Mouse (Mus musculus) neural tube, embryonic 14.5 days (tissue): ENCODE data around the gene Gm14085. TPM values are rescaled to one million over a fixed set of nuclear protein-coding genes. Genes with fewer than 3 reads are reported as not detected.
"Not testable (repeated sequence)": the region's sequence is repeated elsewhere in the genome, so short reads cannot be mapped to it uniquely, and the experiment has no call there.

ENCODE experiments used
- ATAC-seq: fragments of 200-750 bp; cut with Nextera tagmentation; 2 replicates; pipeline ENCODE4 v1.8.0; 2017; ENCODE audit warnings: low read depth, mild to moderate bottlenecking, moderate TSS enrichment, moderate library complexity
- H3K27ac ChIP-seq: fragments of 300-500 bp; sonication (generic); 2 replicates; pipeline ENCODE4 v1.5.1; 2014; ENCODE audit warnings: low read depth, mild to moderate bottlenecking, control low read depth, low read length, moderate library complexity, mixed read lengths
- H3K27me3 ChIP-seq: fragments of 300-500 bp; sonication (generic); 2 replicates; pipeline ENCODE4 v1.6.1; 2014; ENCODE audit warnings: low read length; ENCODE audit not compliant: control insufficient read depth, insufficient read depth
- H3K36me3 ChIP-seq: fragments of 300-500 bp; sonication (generic); 2 replicates; pipeline ENCODE4 v1.6.1; 2014; ENCODE audit warnings: low read length, mixed read lengths; ENCODE audit not compliant: control insufficient read depth, insufficient read depth
- H3K4me1 ChIP-seq: fragments of 300-500 bp; sonication (generic); 2 replicates; pipeline ENCODE4 v1.6.1; 2014; ENCODE audit warnings: low read length; ENCODE audit not compliant: control insufficient read depth, insufficient read depth
- H3K4me2 ChIP-seq: fragments of 300-500 bp; sonication (generic); 2 replicates; pipeline ENCODE4 v1.6.1; 2014; ENCODE audit warnings: mild to moderate bottlenecking, low read depth, low read length, control low read depth
- H3K4me3 ChIP-seq: fragments of 300-500 bp; sonication (generic); 2 replicates; pipeline ENCODE4 v1.5.1; 2014; ENCODE audit warnings: low read depth, low read length, control low read depth, mixed read lengths
- H3K9ac ChIP-seq: fragments of 300-500 bp; sonication (generic); replicated peaks from 2 replicates; pipeline ENCODE4 v1.6.1; 2014; ENCODE audit warnings: low read depth, mild to moderate bottlenecking, control low read depth, low read length, mixed read lengths
- H3K9me3 ChIP-seq: fragments of 300-500 bp; sonication (generic); 2 replicates; pipeline ENCODE4 v1.6.1; 2016; ENCODE audit warnings: low read length; ENCODE audit not compliant: control insufficient read depth
- WGBS: fragments of 180-500 bp; shearing (Covaris S2); extraction: QIAGEN DNeasy Blood & Tissue Kit; methylation state at CpG from one replicate; pipeline ENCODE4 v1.1.7; 2014; 5-methylcytosine and 5-hydroxymethylcytosine counted together
- polyA plus RNA-seq: library from polyadenylated mRNA; unstranded; fragments of >200 nt; fragmentation: Nextera tagmentation; extraction: Ambion mirVana; gene quantifications from 2 replicates; pipeline ENCODE4 v1.2.1, GENCODE M21; 2014

Gene Gm14085
- polyA plus RNA-seq, 1 experiment from 2014 or later = not detected

DNA sequence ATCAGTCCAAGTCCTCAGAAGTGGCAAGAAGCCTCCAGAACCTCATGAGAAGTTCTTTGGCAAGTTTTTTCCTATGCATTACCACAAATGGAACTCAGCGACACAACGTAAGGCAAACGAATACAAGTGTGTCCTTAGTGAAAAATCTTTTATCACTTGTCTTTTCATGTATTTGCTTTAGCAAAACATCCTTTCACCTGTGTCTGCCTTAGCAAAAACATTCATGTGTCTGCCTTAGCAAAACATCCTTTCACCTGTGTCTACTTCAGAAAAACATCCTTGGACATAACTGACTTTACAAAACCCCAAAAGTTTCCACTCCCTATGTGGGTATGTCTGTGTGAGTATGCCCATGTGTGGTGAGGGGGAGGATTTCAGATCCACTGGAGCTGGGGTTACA is 15.5 kb upstream of the Gm14085 start:
- no peaks in the 10 kb centered on the region for H3K9me3 ChIP-seq
- no peaks in the 10 kb centered on the region for H3K36me3 ChIP-seq
- no peak overlapping the region for H3K4me3 ChIP-seq
- H3K27ac ChIP-seq = no peak overlapping the region
- no peak overlapping the region for H3K9ac ChIP-seq
- WGBS = 98% methylated on average over 3 of the region's 3 CpGs
- H3K4me1 ChIP-seq = peaks cover 5% of the 10 kb centered on the region; the same call in 1 of the 2 replicates
- no peak for ATAC-seq
- no peaks in the 10 kb centered on the region for H3K27me3 ChIP-seq
- no peak overlapping the region for H3K4me2 ChIP-seq

DNA sequence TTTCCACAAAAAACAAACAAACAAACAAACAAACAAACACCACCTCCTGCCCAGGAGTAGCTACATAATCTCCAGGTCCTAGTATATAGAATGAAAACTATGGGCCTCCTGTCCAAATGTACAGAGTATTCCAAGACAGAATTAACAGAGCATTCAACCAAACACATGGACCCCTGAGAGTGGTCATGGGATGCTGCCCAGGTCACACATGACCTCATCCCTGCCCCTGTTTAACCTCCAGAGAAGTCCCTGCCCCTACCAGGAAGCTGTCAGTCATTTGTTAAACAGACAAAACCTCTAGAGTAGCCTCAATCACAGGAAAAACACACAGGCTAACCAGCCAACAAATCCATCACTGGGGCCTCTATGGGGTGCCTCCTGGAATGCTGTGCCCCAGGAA is 8.2 kb upstream of the Gm14085 start:
- no peaks in the 10 kb centered on the region for H3K27me3 ChIP-seq
- no peak overlapping the region for H3K9ac ChIP-seq
- no peaks in the 10 kb centered on the region for H3K36me3 ChIP-seq
- no peak for ATAC-seq
- H3K4me2 ChIP-seq = no peak overlapping the region
- no peak overlapping the region for H3K27ac ChIP-seq
- no peak overlapping the region for H3K4me3 ChIP-seq
- H3K4me1 ChIP-seq = no peaks in the 10 kb centered on the region
- no peaks in the 10 kb centered on the region for H3K9me3 ChIP-seq

DNA sequence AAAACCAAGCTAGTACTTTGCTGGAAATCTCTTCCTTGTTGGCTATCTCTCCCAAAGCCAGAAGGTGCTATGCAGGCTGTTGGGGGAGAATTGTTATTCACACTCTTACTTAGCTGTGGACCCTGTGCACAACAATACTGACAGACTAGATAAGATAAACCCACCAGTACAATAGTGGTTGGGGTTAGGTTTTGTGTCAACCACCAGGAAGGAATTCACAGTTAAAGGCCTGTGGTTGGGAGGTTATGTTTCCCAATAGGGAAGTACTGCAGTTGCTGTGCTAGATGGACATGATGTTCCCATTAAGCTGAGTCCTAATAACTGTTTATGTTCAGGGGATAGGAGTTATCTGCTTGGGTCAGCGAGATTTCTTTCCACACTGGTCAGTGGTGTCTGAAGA is 954 bp upstream of the Gm14085 start:
- 75% methylated on average over 1 of the region's 1 CpGs for WGBS
- H3K4me1 ChIP-seq, H3K36me3 ChIP-seq, H3K9ac ChIP-seq, H3K9me3 ChIP-seq, H3K4me2 ChIP-seq, H3K27me3 ChIP-seq, H3K27ac ChIP-seq, H3K4me3 ChIP-seq, ATAC-seq: not testable (repeated sequence)

DNA sequence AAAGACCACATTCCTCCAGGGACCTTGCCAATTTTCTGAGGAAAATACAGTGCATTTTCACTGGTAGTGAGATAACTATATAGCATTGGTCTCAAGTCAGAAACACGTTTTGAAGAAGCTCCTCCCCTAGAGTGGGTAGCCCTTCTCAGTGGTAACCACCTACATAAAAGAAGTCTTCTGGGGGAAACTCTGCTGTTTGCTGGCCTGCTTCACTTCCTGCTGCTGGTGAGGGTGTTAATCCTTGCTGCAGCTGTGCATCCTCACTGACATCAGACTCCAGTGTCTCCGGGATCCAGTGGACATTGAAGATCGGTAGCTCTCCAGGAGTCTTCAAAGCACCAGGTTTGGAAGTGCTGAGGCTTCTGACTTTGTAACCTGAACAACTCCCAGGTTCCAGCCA is 913 bp downstream of the Gm14085 start:
- WGBS = 36% methylated on average over 1 of the region's 3 CpGs
- not testable (repeated sequence) for H3K27me3 ChIP-seq, H3K27ac ChIP-seq, H3K9ac ChIP-seq, H3K4me1 ChIP-seq, H3K9me3 ChIP-seq, H3K4me2 ChIP-seq, ATAC-seq, H3K4me3 ChIP-seq, H3K36me3 ChIP-seq

DNA sequence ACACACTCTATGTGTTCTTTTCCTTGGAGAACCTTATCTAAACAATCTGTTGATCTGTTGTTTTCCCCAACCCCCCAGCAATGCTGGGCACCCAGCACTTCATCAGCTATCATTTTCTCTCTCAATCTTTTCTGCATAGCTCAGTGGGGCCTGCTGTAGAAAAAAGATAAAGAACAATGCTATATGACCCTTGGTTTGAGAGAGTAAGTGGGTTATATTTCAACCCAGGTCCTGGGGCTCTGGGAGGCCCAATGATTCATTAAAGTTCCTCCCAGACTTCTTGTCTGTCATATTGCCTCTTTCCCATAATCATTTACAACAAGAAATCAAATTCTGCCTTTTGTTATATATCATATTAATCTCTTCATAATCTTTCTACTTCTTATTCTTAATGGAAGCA is 1.4 kb downstream of the Gm14085 start:
- ATAC-seq, H3K4me1 ChIP-seq, H3K9me3 ChIP-seq, H3K27me3 ChIP-seq, H3K4me3 ChIP-seq, H3K36me3 ChIP-seq, H3K9ac ChIP-seq, H3K27ac ChIP-seq, H3K4me2 ChIP-seq: not testable (repeated sequence)

DNA sequence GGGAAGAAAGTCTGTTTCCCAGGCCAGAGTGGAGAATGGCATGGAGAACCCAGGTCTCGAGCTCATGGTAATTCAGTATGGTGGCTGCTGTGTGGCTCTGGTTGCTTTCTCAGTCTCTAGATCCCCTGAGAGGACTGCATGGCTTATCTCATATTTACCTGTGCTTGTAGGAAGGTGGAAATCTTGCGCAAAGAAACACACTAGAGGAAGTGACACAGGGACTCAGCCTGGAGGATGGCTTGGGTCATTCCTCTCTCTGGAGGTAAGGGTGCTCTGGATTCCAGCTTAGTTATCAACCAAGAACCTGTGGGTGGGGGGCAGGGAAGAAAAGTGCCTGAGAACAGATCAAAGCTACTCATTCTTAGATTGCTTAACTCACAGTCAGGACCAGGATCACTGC is 1.9 kb downstream of the Gm14085 start:
- no peak overlapping the region for H3K4me2 ChIP-seq
- H3K36me3 ChIP-seq = no peaks in the 10 kb centered on the region
- ATAC-seq = no peak
- no peaks in the 10 kb centered on the region for H3K4me1 ChIP-seq
- no peaks in the 10 kb centered on the region for H3K27me3 ChIP-seq
- H3K27ac ChIP-seq = no peak overlapping the region
- no peaks in the 10 kb centered on the region for H3K9me3 ChIP-seq
- H3K9ac ChIP-seq = no peak overlapping the region
- WGBS = 88% methylated on average over 2 of the region's 2 CpGs
- H3K4me3 ChIP-seq = no peak overlapping the region

DNA sequence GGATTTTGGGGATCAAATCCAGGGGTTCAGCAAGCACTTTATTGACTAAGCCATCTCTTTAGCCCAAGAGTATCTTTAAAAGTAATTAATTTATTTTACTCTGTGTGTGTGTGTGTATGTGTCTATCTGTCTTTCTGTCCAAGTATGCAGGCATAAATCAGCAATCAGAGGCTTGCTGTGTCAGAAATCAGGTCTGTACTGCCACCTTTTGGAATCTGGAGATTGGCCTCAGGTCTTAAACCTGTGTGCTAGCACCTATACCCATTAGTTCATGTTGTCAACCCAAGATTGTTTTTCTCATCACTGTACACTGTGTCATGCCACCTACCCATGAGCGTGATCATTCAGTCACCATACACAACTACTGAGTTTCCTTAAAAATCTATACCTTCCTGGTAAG is 45.0 kb downstream of the Gm14085 start:
- H3K4me3 ChIP-seq, H3K9ac ChIP-seq, H3K4me1 ChIP-seq, H3K27ac ChIP-seq, H3K4me2 ChIP-seq, H3K36me3 ChIP-seq, ATAC-seq, H3K27me3 ChIP-seq, H3K9me3 ChIP-seq: not testable (repeated sequence)
- 92% methylated on average over 1 of the region's 1 CpGs for WGBS

DNA sequence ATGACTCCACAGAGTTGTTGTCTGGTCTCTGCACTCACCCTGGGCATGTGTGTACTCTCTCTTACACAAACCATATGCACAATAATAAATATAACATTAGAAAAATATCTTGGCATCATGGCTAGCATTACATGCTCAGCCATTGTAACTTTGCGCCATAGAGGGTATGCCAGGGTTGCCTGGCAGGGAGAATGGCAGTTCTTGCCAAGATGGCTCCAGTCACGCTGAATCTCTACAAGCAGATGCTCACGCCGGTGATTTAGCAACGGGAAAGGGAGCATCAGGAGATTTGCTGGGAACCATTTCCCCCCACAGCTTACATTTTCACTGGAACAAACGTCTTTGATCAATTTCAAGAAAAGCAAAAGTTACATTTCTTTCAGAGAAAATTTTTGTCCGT is 46.5 kb downstream of the Gm14085 start:
- ATAC-seq = peak; percentile 79
- H3K27me3 ChIP-seq = no peaks in the 10 kb centered on the region
- WGBS = 62% methylated on average over 7 of the region's 7 CpGs
- no peak overlapping the region for H3K4me2 ChIP-seq
- H3K4me1 ChIP-seq = no peaks in the 10 kb centered on the region
- H3K27ac ChIP-seq = peak overlapping the region; percentile 4; the same call in 1 of the 2 replicates
- no peaks in the 10 kb centered on the region for H3K9me3 ChIP-seq
- no peak overlapping the region for H3K4me3 ChIP-seq
- H3K36me3 ChIP-seq = no peaks in the 10 kb centered on the region
- no peak overlapping the region for H3K9ac ChIP-seq

DNA sequence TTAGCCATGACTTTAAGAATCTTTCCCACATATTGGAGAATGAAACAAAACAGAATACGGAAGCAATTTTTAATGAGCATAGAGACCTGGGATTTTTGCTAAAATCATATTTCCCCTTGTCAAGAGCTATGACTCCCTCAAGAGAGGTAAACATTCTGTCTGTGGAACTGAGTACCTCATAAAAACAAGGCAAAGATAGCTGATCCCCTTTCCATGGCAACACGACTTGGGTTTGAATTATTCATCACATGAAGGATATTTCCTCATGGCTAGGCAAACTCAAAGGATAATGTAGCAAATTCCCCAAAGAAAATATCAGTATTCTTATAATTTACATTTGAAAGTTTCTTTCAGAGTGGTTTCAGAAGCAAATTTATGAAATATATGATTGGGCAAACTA is 47.0 kb downstream of the Gm14085 start:
- peak; percentile 82; the same call in 1 of the 2 replicates for ATAC-seq
- H3K27me3 ChIP-seq = no peaks in the 10 kb centered on the region
- H3K4me3 ChIP-seq = no peak overlapping the region
- no peaks in the 10 kb centered on the region for H3K9me3 ChIP-seq
- no peaks in the 10 kb centered on the region for H3K36me3 ChIP-seq
- peak overlapping the region; percentile 4; the same call in 1 of the 2 replicates for H3K27ac ChIP-seq
- no peak overlapping the region for H3K4me2 ChIP-seq
- WGBS = 60% methylated on average over 2 of the region's 2 CpGs
- H3K9ac ChIP-seq = no peak overlapping the region
- no peaks in the 10 kb centered on the region for H3K4me1 ChIP-seq
